Mouse (Mus musculus): ENCODE results near the gene Cfdp1. TPM values are rescaled to one million over a fixed set of nuclear protein-coding genes. Genes with fewer than 3 reads are reported as not detected.
A peak's percentile ranks its signal among the peaks of the same experiment; 100 is the strongest.

The Cfdp1 gene
- total and polyA plus RNA-seq, 2 experiments from 2014 or later: 24.9 to 170 TPM

DNA sequence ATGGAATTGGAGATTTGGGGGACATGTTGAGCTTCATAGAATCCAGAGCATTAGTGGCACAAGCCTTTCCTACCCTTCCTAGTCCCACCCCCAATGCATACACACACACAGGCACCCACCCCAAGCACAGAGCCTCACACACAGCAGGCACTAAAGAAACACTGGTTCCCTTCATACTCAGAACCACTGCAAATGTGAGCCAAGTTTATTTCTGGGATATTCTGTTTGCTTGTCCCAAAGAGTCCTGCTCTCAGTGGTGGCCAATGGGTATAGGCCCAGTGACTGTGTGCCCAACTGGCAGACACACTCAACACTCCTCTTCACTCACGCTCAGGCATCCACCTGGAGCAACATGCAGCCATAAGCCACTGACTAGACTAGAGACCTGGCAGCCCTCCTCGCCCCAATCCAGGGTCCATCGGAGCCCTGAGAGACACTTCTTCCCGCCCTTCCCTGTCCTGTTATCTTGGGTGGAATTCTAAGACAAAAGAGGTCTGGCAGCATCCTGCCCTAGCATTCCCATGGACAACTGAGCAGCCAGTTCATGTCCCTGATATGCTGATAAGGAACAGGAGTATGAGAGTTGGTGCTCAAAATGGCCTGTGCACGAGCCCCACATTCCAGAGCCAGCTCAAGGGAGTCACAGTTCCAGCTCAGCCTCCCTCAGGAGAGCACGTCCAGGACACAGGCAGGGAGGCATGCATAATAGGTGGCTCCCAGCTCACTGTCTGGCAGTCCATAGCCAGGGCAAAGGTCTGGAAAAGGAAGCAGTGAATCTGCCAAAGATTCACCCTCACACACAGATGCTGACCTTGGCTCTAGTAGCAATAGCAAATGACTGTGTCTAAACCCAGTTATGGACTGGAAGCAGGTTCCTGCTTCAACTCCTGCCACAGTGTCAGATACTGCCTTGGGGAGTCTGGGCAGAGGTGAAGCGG, 124.6 kb downstream of the Cfdp1 start:
- WGBS: 70% methylated on average over 7 of the region's 7 CpGs
- DNase-seq (ENCODE audit: low spot score) (no peak), ATAC-seq (no peak)
- no peak overlapping the region for H3K9ac ChIP-seq (replicated peaks; ENCODE audit: low read length)
- H3K27ac ChIP-seq: no peak overlapping the region
- TF ChIP-seq CTCF (IDR thresholded peaks at IDR 0.05; ENCODE audit: low read depth): no peak
- 0 out of 2 replicates have a peak overlapping the region, but pooled peaks have one; percentile 82 for H3K4me2 ChIP-seq (ENCODE audit: low read depth, low read length)
- H3K36me3 ChIP-seq (ENCODE audit: insufficient read depth, low read length): no peaks in the 10 kb centered on the region
- peaks cover 35% of the 10 kb centered on the region for H3K4me1 ChIP-seq (ENCODE audit: insufficient read depth, low read length)
- H3K27me3 ChIP-seq (ENCODE audit: insufficient read depth, low read length): no peaks in the 10 kb centered on the region
- no peaks in the 10 kb centered on the region for H3K9me3 ChIP-seq (ENCODE audit: low read length)
- no peak overlapping the region for H3K4me3 ChIP-seq (ENCODE audit: low read length)

- Histone ChIP-seq H3K27ac (no peak overlapping the region), H3K4me2 (ENCODE audit: low read depth, low read length) (no peak overlapping the region), H3K36me3 (ENCODE audit: insufficient read depth, low read length) (no peaks in the 10 kb centered on the region), H3K9me3 (ENCODE audit: low read length) (no peaks in the 10 kb centered on the region), H3K4me3 (ENCODE audit: low read length) (no peak overlapping the region), H3K4me1 (ENCODE audit: insufficient read depth, low read length) (peaks cover 29% of the 10 kb centered on the region), H3K27me3 (ENCODE audit: insufficient read depth, low read length) (no peaks in the 10 kb centered on the region), H3K9ac (replicated peaks; ENCODE audit: low read length) (no peak overlapping the region)
- no peak for DNase-seq (ENCODE audit: low spot score)
- ATAC-seq: no peak
- TF ChIP-seq CTCF (IDR thresholded peaks at IDR 0.05; ENCODE audit: low read depth): no peak
- WGBS: 63% methylated on average over 5 of the region's 5 CpGs
These were observed 125.6 kb downstream of the Cfdp1 start for GRCm38 (mm10) chr8:111728481-111728880.

DNA sequence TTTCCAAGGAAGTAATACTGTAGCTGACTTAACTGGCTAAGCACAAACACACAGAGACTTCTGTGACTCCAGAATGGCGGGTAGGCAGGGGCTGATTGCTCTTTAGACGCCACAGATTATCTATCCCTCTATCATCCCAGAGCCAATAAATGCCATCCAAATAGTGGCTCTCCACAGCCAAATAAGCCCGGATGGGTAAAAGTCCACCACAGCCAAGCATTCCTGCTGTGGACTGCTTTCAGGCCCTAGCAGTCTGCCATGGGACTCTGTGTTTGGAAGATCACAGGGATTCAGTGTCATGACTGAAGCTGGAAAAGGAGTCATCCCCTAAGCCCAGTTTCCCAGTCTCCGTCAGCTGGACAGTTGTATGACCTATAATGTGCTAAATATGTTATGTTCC, 126.5 kb downstream of the Cfdp1 start:
- H3K27me3 ChIP-seq (ENCODE audit: insufficient read depth, low read length): no peaks in the 10 kb centered on the region
- TF ChIP-seq CTCF (IDR thresholded peaks at IDR 0.05; ENCODE audit: low read depth): no peak
- no peaks in the 10 kb centered on the region for H3K36me3 ChIP-seq (ENCODE audit: insufficient read depth, low read length)
- peaks cover 21% of the 10 kb centered on the region for H3K4me1 ChIP-seq (ENCODE audit: insufficient read depth, low read length)
- H3K9ac ChIP-seq (replicated peaks; ENCODE audit: low read length): no peak overlapping the region
- H3K27ac ChIP-seq: no peak overlapping the region
- DNase-seq (ENCODE audit: low spot score) (no peak), ATAC-seq (no peak)
- no peak overlapping the region for H3K4me3 ChIP-seq (ENCODE audit: low read length)
- no peaks in the 10 kb centered on the region for H3K9me3 ChIP-seq (ENCODE audit: low read length)
- 69% methylated on average over 4 of the region's 4 CpGs for WGBS
- no peak overlapping the region for H3K4me2 ChIP-seq (ENCODE audit: low read depth, low read length)

DNA sequence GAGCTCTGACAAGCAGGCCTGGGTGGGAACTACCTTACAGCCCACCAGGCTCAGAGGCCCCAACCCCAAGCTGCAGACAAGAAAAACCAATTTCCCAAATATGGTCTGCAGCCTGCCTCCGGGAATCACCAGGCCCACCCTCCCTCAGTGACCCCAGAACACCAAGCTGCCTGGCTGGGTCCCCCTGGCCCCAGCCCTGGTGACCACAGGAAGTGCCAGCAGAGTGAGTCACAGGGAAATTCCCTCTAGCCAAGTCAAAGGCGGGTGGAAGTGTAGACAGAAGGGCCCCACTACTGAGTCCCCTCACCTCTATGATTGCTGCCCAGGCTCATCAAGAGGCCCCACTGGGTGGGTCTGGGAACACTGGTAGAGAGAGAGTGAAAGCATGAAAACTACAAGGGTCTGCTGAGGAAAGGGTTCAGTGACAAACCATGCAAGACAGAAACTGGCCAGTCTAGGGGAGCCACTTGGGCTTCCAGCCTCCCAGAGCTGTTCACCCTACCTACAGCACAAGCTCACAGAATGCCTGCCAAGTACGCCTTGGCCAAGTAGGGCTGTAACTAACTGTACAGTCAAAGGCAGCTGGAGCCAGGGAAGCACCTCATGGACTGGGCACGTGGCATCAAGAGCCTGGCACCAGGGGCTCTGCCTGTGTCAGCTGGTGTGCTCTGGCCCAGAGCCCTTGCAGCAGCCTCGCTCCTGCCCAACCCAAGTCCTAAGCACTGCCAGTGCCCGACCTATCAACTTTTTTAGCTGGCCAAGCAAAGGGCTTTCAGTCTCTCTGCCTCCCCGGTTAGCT, 127.8 kb downstream of the Cfdp1 start:
- no peak for TF ChIP-seq CTCF (IDR thresholded peaks at IDR 0.05; ENCODE audit: low read depth)
- H3K9ac ChIP-seq (replicated peaks; ENCODE audit: low read length): no peak overlapping the region
- H3K4me1 ChIP-seq (ENCODE audit: insufficient read depth, low read length): peaks cover 14% of the 10 kb centered on the region

GRCm38 (mm10) chr8:111725341-111725740, 128.8 kb downstream of the Cfdp1 start:
- Histone ChIP-seq H3K9me3 (ENCODE audit: low read length) (no peaks in the 10 kb centered on the region), H3K27me3 (ENCODE audit: insufficient read depth, low read length) (no peaks in the 10 kb centered on the region), H3K9ac (replicated peaks; ENCODE audit: low read length) (no peak overlapping the region), H3K4me2 (ENCODE audit: low read depth, low read length) (no peak overlapping the region), H3K36me3 (ENCODE audit: insufficient read depth, low read length) (peaks cover 11% of the 10 kb centered on the region; the same call in 1 of the 2 replicates), H3K4me1 (ENCODE audit: insufficient read depth, low read length) (peaks cover 7% of the 10 kb centered on the region; the same call in 1 of the 2 replicates), H3K4me3 (ENCODE audit: low read length) (no peak overlapping the region), H3K27ac (no peak overlapping the region)
- DNase-seq (ENCODE audit: low spot score) (no peak), ATAC-seq (no peak)
- TF ChIP-seq CTCF (IDR thresholded peaks at IDR 0.05; ENCODE audit: low read depth): no peak
- 93% methylated on average over 6 of the region's 6 CpGs for WGBS

More for the DNA sequence above, 127.8 kb downstream of the Cfdp1 start:
- Histone ChIP-seq H3K4me3 (ENCODE audit: low read length) (no peak overlapping the region), H3K9me3 (ENCODE audit: low read length) (no peaks in the 10 kb centered on the region), H3K4me2 (ENCODE audit: low read depth, low read length) (no peak overlapping the region), H3K36me3 (ENCODE audit: insufficient read depth, low read length) (0 out of 2 replicates have a peak, but pooled peaks cover under 1% of the 10 kb centered on the region), H3K27ac (peak overlapping the region; percentile 42), H3K27me3 (ENCODE audit: insufficient read depth, low read length) (no peaks in the 10 kb centered on the region)
- ATAC-seq (peak; percentile 94), DNase-seq (ENCODE audit: low spot score) (peak; percentile 84)
- 46% methylated on average over 7 of the region's 7 CpGs for whole genome bisulfite sequencing

DNA sequence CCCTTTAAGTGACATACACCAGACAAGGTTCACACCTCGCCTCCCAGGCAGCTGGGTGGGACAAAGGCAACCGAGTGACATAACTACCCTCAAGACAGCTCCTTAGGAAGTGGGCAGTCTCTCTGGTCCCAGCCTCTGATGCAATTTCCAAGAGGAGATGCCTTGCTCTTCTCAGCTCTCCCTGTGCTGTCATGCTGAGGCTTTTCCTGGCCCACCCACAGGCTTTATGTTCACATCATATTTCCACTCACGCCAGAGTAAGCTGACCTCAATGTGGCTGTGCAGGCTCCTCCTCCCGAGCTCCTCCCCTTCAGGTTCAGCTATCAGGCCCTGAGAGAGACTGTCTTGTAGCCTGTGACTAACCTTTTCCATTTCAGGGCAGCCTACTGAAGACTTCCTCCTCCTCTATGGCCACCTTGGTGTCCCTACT, 134.0 kb downstream of the Cfdp1 start:
- H3K9ac ChIP-seq (replicated peaks; ENCODE audit: low read length): no peak overlapping the region
- H3K27ac ChIP-seq: no peak overlapping the region
- no peak overlapping the region for H3K4me2 ChIP-seq (ENCODE audit: low read depth, low read length)
- H3K4me3 ChIP-seq (ENCODE audit: low read length): no peak overlapping the region
- DNase-seq (ENCODE audit: low spot score): no peak
- peaks cover 31% of the 10 kb centered on the region for H3K4me1 ChIP-seq (ENCODE audit: insufficient read depth, low read length)
- ATAC-seq: no peak
- 68% methylated on average over 4 of the region's 4 CpGs for WGBS
- no peaks in the 10 kb centered on the region for H3K27me3 ChIP-seq (ENCODE audit: insufficient read depth, low read length)
- no peaks in the 10 kb centered on the region for H3K9me3 ChIP-seq (ENCODE audit: low read length)
- H3K36me3 ChIP-seq (ENCODE audit: insufficient read depth, low read length): peaks cover 18% of the 10 kb centered on the region
- no peak for TF ChIP-seq CTCF (IDR thresholded peaks at IDR 0.05; ENCODE audit: low read depth)
